Mouse (Mus musculus) intestine, embryonic 14.5 days (tissue): ENCODE results near the gene Agpat3. TPM values are rescaled to one million over a fixed set of nuclear protein-coding genes. Genes with fewer than 3 reads are reported as not detected.

Experiments used
- ATAC-seq: fragments of 200-750 bp; cut with Nextera tagmentation; replicated peaks from 2 replicates; pipeline ENCODE4 v1.8.0; 2017; ENCODE audit warnings: low read depth, moderate number of reproducible peaks, moderate TSS enrichment, moderate library complexity; ENCODE audit not compliant: low FRiP score, low TSS enrichment
- DNase-seq: peaks from one replicate; pipeline ENCODE4 v3.0.0-alpha.2; 2018; ENCODE audit warnings: low spot score
- H3K27ac ChIP-seq: fragments of 300-500 bp; sonication (generic); 2 replicates; pipeline ENCODE4 v1.5.1; 2014; ENCODE audit warnings: low read depth, mild to moderate bottlenecking, control low read depth
- H3K27me3 ChIP-seq: fragments of 300-500 bp; sonication (generic); replicated peaks from 2 replicates; pipeline ENCODE4 v1.6.1; 2014; ENCODE audit warnings: low read length, control low read depth; ENCODE audit not compliant: control insufficient read depth, insufficient read depth
- H3K36me3 ChIP-seq: fragments of 300-500 bp; sonication (generic); 2 replicates; pipeline ENCODE4 v1.6.1; 2014; ENCODE audit warnings: low read length, control low read depth; ENCODE audit not compliant: control insufficient read depth, insufficient read depth
- H3K4me1 ChIP-seq: fragments of 300-500 bp; sonication (generic); replicated peaks from 2 replicates; pipeline ENCODE4 v1.6.1; 2014; ENCODE audit warnings: low read length, control low read depth, mixed read lengths; ENCODE audit not compliant: control insufficient read depth, insufficient read depth
- H3K4me2 ChIP-seq: fragments of 300-500 bp; sonication (generic); 2 replicates; pipeline ENCODE4 v1.6.1; 2014; ENCODE audit warnings: low read length
- H3K4me3 ChIP-seq: fragments of 300-500 bp; sonication (generic); 2 replicates; pipeline ENCODE4 v1.5.1; 2014; ENCODE audit warnings: low read depth, low read length, control low read depth, mixed read lengths
- H3K9ac ChIP-seq: fragments of 300-500 bp; sonication (generic); 2 replicates; pipeline ENCODE4 v1.6.1; 2014; ENCODE audit warnings: mild to moderate bottlenecking, low read length
- H3K9me3 ChIP-seq: fragments of 300-500 bp; sonication (generic); 2 replicates; pipeline ENCODE4 v1.6.1; 2016; ENCODE audit warnings: low read length, control low read depth; ENCODE audit not compliant: control insufficient read depth
- WGBS: fragments of 180-500 bp; shearing (Covaris S2); extraction: QIAGEN DNeasy Blood & Tissue Kit; methylation state at CpG from one replicate; pipeline ENCODE4 v1.1.7; 2014; 5-methylcytosine and 5-hydroxymethylcytosine counted together
- polyA plus RNA-seq: library from polyadenylated mRNA; unstranded; fragments of >200 nt; fragmentation: Nextera tagmentation; extraction: Ambion mirVana; gene quantifications from 2 replicates; pipeline ENCODE4 v1.2.1, GENCODE M21; 2014

The Agpat3 gene
- polyA plus RNA-seq, 1 experiment from 2014 or later = 59.2 TPM

DNA sequence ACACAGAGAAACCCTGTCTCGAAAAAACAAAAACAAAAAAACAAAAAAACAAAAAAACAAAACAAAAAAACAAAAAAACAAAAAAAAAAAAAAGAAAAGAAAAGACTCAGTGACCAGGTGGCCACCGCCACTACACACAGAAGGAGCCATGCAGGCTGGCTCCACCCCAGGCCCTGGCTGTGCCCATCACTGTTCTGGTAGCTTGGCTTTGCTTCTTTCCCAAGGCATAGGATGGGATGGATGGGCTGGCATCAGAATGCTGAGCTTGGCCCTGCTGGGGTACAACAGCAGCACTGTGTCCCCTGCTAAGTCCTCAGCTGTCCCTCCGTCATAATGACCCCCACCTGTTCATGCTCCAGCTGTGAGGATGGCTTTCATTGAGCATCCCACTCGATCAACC, 63.4 kb downstream of the Agpat3 start:
- no peak overlapping the region for H3K27ac ChIP-seq
- 85% methylated on average over 4 of the region's 4 CpGs for WGBS
- peaks cover 30% of the 10 kb centered on the region for H3K36me3 ChIP-seq
- no peak overlapping the region for H3K9ac ChIP-seq
- no peak overlapping the region for H3K4me2 ChIP-seq
- H3K4me3 ChIP-seq = no peak overlapping the region
- no peak for DNase-seq
- no peaks in the 10 kb centered on the region for H3K27me3 ChIP-seq
- no peak for ATAC-seq
- H3K4me1 ChIP-seq = no peaks in the 10 kb centered on the region
- H3K9me3 ChIP-seq = no peaks in the 10 kb centered on the region

DNA sequence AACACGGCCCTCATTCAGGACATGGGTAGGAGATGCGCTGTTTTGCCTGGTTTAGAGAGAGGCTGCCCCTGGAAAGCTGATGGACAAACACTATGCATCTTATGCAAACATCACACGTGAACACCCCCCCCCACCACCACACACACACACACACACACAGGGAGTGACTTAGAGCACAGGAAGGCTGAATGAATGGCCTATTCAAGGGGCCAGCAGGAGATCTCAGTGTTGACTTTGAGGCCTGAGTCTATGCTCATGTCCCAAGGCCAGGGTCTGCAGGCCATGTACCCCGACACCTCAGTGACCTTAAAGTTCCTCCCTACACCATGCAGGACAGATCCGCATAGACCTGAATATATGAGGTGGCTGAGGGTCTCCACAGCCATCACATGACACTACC, 64.2 kb downstream of the Agpat3 start:
- no peak overlapping the region for H3K4me2 ChIP-seq
- H3K4me1 ChIP-seq = no peaks in the 10 kb centered on the region
- H3K9me3 ChIP-seq = no peaks in the 10 kb centered on the region
- ATAC-seq (peak; percentile 24), DNase-seq (no peak)
- no peak overlapping the region for H3K4me3 ChIP-seq
- peaks cover 37% of the 10 kb centered on the region for H3K36me3 ChIP-seq
- 75% methylated on average over 5 of the region's 5 CpGs for WGBS
- no peak overlapping the region for H3K9ac ChIP-seq
- H3K27me3 ChIP-seq = no peaks in the 10 kb centered on the region
- no peak overlapping the region for H3K27ac ChIP-seq

DNA sequence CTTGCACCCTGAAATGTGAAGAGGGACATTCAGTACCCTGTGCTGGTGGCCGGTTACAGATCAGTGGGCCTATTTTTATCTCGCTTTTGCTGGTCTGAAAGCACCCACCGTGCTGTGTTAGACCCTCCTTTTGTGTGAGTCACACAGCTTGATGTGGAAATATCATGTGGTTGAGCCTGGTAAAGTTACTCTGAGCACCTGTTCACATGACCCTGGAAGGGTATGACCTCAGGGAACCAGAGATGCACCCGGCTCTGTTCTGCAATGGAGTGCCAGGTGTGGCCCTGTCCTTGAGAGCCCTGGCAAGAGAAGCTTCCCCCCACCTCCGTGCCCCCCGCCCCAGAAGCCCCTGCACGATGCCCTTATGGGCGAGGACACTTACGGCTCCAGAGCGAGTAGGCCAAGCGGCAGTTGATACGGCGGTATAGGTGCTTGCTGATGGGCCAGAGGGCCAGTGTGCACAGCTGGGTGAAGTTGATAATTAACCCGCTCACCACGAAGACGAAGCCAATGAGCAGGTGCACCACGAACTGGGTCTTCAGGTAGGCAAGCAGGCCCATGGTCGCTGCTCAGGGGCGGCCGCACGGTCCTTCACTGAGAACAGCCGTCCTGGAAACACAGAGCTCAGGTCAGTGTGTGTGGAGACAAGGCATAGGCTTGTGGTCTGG, 64.7 kb downstream of the Agpat3 start:
- peaks cover 42% of the 10 kb centered on the region for H3K36me3 ChIP-seq
- H3K27me3 ChIP-seq = no peaks in the 10 kb centered on the region
- no peak overlapping the region for H3K4me2 ChIP-seq
- peak; percentile 58 for DNase-seq
- no peak overlapping the region for H3K4me3 ChIP-seq
- peak; percentile 58 for ATAC-seq
- no peak overlapping the region for H3K9ac ChIP-seq
- no peaks in the 10 kb centered on the region for H3K4me1 ChIP-seq
- WGBS = 79% methylated on average over 22 of the region's 22 CpGs
- H3K27ac ChIP-seq = no peak overlapping the region
- no peaks in the 10 kb centered on the region for H3K9me3 ChIP-seq

DNA sequence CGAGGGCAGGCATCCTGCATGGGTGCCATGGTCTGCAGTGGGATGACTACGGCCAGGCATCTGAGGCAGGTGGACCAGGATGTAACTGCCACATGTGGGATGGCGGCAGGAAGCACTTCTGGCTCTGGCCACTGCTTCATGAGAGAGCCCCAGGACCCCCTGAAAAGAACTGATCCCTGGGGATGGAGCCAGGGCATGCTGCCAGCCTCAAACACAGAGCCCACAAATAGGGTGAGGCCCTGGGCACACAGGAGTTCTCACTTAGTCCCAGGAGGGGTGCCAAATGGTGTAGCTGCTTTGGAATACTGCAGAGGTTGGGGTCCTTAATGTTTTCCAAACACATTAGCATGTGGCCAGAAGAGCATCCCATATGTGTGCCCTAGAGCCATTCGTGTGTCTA, 66.3 kb downstream of the Agpat3 start:
- H3K9ac ChIP-seq = no peak overlapping the region
- H3K4me2 ChIP-seq = no peak overlapping the region
- ATAC-seq (no peak), DNase-seq (no peak)
- H3K27me3 ChIP-seq = no peaks in the 10 kb centered on the region
- 92% methylated on average over 4 of the region's 4 CpGs for WGBS
- H3K36me3 ChIP-seq = peaks cover 58% of the 10 kb centered on the region
- no peaks in the 10 kb centered on the region for H3K9me3 ChIP-seq
- no peaks in the 10 kb centered on the region for H3K4me1 ChIP-seq
- no peak overlapping the region for H3K27ac ChIP-seq
- H3K4me3 ChIP-seq = no peak overlapping the region

DNA sequence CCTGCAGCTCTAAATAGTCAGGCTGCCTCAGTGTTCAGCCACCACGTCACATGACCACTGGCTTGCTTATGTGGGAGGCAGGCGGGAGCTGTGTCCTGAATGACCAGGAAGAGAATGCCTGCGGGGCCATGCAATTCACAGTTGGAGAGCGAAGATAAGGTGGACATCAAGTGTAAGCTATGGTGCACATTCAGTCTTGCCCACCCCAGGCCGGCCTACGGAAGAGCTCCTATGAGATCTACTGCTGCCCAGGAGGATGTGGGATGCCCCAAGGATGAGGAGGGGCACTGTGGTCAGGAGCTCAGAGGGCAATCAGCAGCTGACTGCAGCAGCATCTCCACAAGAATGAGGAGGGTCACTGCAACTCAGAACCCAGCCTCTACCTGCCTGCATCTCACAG, 66.9 kb downstream of the Agpat3 start:
- Histone ChIP-seq H3K9me3 (no peaks in the 10 kb centered on the region), H3K4me2 (no peak overlapping the region), H3K4me3 (no peak overlapping the region), H3K27me3 (no peaks in the 10 kb centered on the region), H3K36me3 (peaks cover 64% of the 10 kb centered on the region), H3K4me1 (no peaks in the 10 kb centered on the region), H3K9ac (no peak overlapping the region), H3K27ac (no peak overlapping the region)
- WGBS = 90% methylated on average over 6 of the region's 6 CpGs
- ATAC-seq (no peak), DNase-seq (no peak)

DNA sequence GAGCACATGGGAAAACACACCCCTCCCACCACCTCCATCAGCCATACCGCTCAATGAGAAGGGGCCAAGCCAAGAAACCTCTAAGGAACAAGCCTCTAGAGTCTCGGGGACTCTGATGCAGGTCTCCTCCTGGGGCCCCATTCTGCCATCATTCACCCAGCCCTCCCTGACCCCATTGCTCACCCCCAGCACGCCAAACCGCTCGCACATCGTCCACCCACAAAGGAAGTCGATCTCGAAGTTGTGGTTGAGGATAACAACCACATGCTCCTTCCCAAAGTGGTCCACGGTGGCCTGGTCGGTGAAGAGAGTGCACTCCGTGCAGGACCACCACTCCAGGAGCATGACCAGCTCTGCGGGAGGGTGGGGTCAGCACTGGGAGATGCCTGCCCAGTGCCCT, 67.5 kb downstream of the Agpat3 start:
- 92% methylated on average over 12 of the region's 12 CpGs for WGBS
- ATAC-seq = no peak
- H3K27me3 ChIP-seq = no peaks in the 10 kb centered on the region
- H3K36me3 ChIP-seq = peaks cover 68% of the 10 kb centered on the region
- H3K4me2 ChIP-seq = no peak overlapping the region
- no peak overlapping the region for H3K27ac ChIP-seq
- no peaks in the 10 kb centered on the region for H3K9me3 ChIP-seq
- H3K4me1 ChIP-seq = no peaks in the 10 kb centered on the region
- no peak for DNase-seq
- no peak overlapping the region for H3K9ac ChIP-seq
- H3K4me3 ChIP-seq = no peak overlapping the region

DNA sequence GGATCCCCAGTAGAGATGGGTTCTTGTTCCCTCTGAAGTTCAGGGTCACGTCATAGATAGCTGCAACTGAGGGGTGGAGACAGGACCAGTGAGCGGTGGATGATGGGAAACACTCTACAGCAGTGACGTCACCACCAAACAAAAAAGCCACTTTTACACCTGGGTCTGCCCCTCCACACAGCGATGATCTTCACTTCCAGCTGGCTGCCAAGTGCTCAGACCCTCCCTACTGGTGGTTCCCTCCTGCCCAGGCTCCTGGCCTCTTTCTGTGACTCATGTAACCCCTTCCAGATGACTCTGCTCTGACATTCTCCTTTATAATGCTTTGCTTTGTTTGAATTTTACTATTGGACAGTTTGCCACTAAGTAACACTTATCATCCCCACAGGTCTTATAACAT, 69.9 kb downstream of the Agpat3 start:
- ATAC-seq (no peak), DNase-seq (no peak)
- H3K4me1 ChIP-seq = no peaks in the 10 kb centered on the region
- no peak overlapping the region for H3K9ac ChIP-seq
- peaks cover 79% of the 10 kb centered on the region for H3K36me3 ChIP-seq
- no peak overlapping the region for H3K4me3 ChIP-seq
- no peak overlapping the region for H3K4me2 ChIP-seq
- H3K27me3 ChIP-seq = no peaks in the 10 kb centered on the region
- WGBS = 86% methylated on average over 4 of the region's 4 CpGs
- no peak overlapping the region for H3K27ac ChIP-seq
- H3K9me3 ChIP-seq = no peaks in the 10 kb centered on the region

DNA sequence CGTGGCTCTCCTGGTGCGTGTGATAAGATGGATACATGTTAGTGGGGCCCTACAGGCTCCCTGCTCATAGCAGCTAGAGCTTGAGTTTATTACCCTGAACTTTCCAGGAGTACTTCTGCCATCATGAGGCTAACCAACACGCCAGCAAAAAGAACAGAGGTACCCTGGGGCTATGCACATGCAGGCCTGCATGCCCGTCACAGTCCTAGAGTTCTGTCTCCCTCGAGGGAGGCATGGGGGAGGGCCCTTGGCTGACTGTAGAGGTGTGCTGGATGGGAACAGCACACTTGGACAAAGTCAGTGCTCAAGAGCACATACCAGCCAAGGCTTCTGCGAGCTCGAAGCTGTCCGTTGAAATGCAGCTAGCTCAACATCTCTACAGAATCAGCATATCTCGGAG, 71.8 kb downstream of the Agpat3 start:
- Histone ChIP-seq H3K27ac (no peak overlapping the region), H3K36me3 (peaks cover 72% of the 10 kb centered on the region), H3K9me3 (no peaks in the 10 kb centered on the region), H3K27me3 (no peaks in the 10 kb centered on the region), H3K4me2 (no peak overlapping the region), H3K4me3 (no peak overlapping the region), H3K9ac (no peak overlapping the region), H3K4me1 (no peaks in the 10 kb centered on the region)
- DNase-seq (no peak), ATAC-seq (no peak)
- 91% methylated on average over 9 of the region's 9 CpGs for WGBS

DNA sequence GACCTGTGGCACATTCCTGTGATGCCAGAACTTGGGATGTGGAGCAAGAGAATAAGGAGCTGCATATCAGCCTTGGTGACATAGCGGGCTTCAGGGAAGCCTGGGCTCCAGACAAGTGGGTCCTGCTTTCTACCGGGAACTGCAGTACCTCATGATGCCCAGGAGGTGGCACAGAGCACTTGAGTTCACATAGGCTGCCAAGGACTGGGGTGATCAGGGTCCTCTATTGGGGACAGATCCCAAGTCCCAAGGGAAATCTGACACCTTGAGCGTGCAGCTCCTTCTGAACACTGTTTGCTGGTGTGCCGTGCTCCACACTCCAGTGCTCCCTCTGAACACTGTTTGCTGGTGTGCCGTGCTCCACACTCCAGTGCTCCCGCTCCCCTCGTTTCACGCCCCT, 73.1 kb downstream of the Agpat3 start:
- H3K4me2 ChIP-seq = no peak overlapping the region
- ATAC-seq (peak; percentile 67), DNase-seq (no peak)
- no peak overlapping the region for H3K27ac ChIP-seq
- H3K4me1 ChIP-seq = no peaks in the 10 kb centered on the region
- no peak overlapping the region for H3K9ac ChIP-seq
- 50% methylated on average over 8 of the region's 8 CpGs for WGBS
- H3K9me3 ChIP-seq = no peaks in the 10 kb centered on the region
- H3K27me3 ChIP-seq = no peaks in the 10 kb centered on the region
- H3K4me3 ChIP-seq = no peak overlapping the region
- H3K36me3 ChIP-seq = peaks cover 74% of the 10 kb centered on the region
